Mouse (Mus musculus): ENCODE data around the gene Gm42674. TPM values are rescaled to one million over a fixed set of nuclear protein-coding genes. Genes with fewer than 3 reads are reported as not detected.

Gene Gm42674
- not detected in 2 replicates for polyA plus RNA-seq (2012; rRNA removed)

GRCm38 (mm10) chr3:90601486-90602110, at the start of gene Gm42674:
TSS of gene Gm42674 (plus strand) at chr3:90601904.

GRCm38 (mm10) chr3:90560008-90560628, 41.6 kb upstream of the Gm42674 start, which contains the start of gene S100a3:
TSS of gene S100a3 (plus strand) at chr3:90560578.

GRCm38 (mm10) chr3:90589947-90590346, 11.8 kb upstream of the Gm42674 start, which contains the start of gene S100a2:
TSS of gene S100a2 (plus strand) at chr3:90590247.

GRCm38 (mm10) chr3:90603623-90604022, 1.9 kb downstream of the Gm42674 start, which contains the start of gene S100a4:
TSS of gene S100a4 (plus strand) at chr3:90603771.

GRCm38 (mm10) chr3:90608223-90608622, 6.5 kb downstream of the Gm42674 start, which contains the start of gene S100a5:
TSS of gene S100a5 (plus strand) at chr3:90608523.

GRCm38 (mm10) chr3:90612728-90613291, 11.1 kb downstream of the Gm42674 start, which contains the start of gene S100a6:
TSS of gene S100a6 (plus strand) at chr3:90612882.

GRCm38 (mm10) chr3:90653717-90654116, 52.0 kb downstream of the Gm42674 start, which contains the start of gene S100a7a:
TSS of gene S100a7a (plus strand) at chr3:90654017.

Other genes with a start within 250 kb of the Gm42674 start
- 41.9 and 54.3 TPM in 2 replicates for gene Slc27a3, start 212.0 kb upstream of the Gm42674 start, polyA plus RNA-seq (2012; rRNA removed)
- gene Ints3, start 168.3 kb upstream of the Gm42674 start, polyA plus RNA-seq (2012; rRNA removed), result 54.7 and 56.2 TPM in 2 replicates
- gene Npr1, start 136.0 kb upstream of the Gm42674 start, polyA plus RNA-seq (2012; rRNA removed), result 6.2 and 9.0 TPM in 2 replicates
- gene Ilf2, start 125.8 kb upstream of the Gm42674 start, polyA plus RNA-seq (2012; rRNA removed), result 195 and 228 TPM in 2 replicates
- 47.3 and 49.6 TPM in 2 replicates for gene Snapin, start 110.9 kb upstream of the Gm42674 start, polyA plus RNA-seq (2012; rRNA removed)
- 202 and 231 TPM in 2 replicates for gene Chtop, start 92.4 kb upstream of the Gm42674 start, polyA plus RNA-seq (2012; rRNA removed)
- gene S100a1, start 87.5 kb upstream of the Gm42674 start, polyA plus RNA-seq (2012; rRNA removed), result 10.7 and 14.6 TPM in 2 replicates
- 8.2 and 13.0 TPM in 2 replicates for gene S100a13, start 87.5 kb upstream of the Gm42674 start, polyA plus RNA-seq (2012; rRNA removed)
- 0.18 and 4.9 TPM in 2 replicates for gene S100a14, start 75.0 kb upstream of the Gm42674 start, polyA plus RNA-seq (2012; rRNA removed)
- 22.0 and 30.8 TPM in 2 replicates for gene S100a16, start 64.7 kb upstream of the Gm42674 start, polyA plus RNA-seq (2012; rRNA removed)
- 0.45 and 0.63 TPM in 2 replicates for gene S100a3, start 41.3 kb upstream of the Gm42674 start, polyA plus RNA-seq (2012; rRNA removed)
- not detected in 2 replicates for gene S100a2, start 11.7 kb upstream of the Gm42674 start, polyA plus RNA-seq (2012; rRNA removed)
- gene S100a4, start 1.9 kb downstream of the Gm42674 start, polyA plus RNA-seq (2012; rRNA removed), result 2.1 and 5.3 TPM in 2 replicates
- not detected in 2 replicates for gene S100a5, start 6.6 kb downstream of the Gm42674 start, polyA plus RNA-seq (2012; rRNA removed)
- 19.4 and 33.6 TPM in 2 replicates for gene S100a6, start 11.0 kb downstream of the Gm42674 start, polyA plus RNA-seq (2012; rRNA removed)
- 0.09 and 0.14 TPM in 2 replicates for gene S100a7a, start 52.1 kb downstream of the Gm42674 start, polyA plus RNA-seq (2012; rRNA removed)
- 6.5 and 9.2 TPM in 2 replicates for gene S100a8, start 67.1 kb downstream of the Gm42674 start, polyA plus RNA-seq (2012; rRNA removed)
- gene S100a9, start 93.8 kb downstream of the Gm42674 start, polyA plus RNA-seq (2012; rRNA removed), result 10.0 and 14.8 TPM in 2 replicates
- gene Pglyrp4, start 125.0 kb downstream of the Gm42674 start, polyA plus RNA-seq (2012; rRNA removed), result 0.05 TPM in 1 of 2 replicates, not detected in the other
- gene Gm5849, start 176.0 kb downstream of the Gm42674 start, polyA plus RNA-seq (2012; rRNA removed), result not detected in 2 replicates

Measured in central nervous system, embryonic 14 days (tissue).